Mouse (Mus musculus): ENCODE data around the gene Slain2.
"Not testable (repeated sequence)": the region's sequence is repeated elsewhere in the genome, so short reads cannot be mapped to it uniquely, and the experiment has no call there.

Gene Slain2

GRCm38 (mm10) chr5:72901866-72902265 lies 12.2 kb upstream of the Slain2 start:
- no peak for DNase-seq (ENCODE audit: low spot score)

DNA sequence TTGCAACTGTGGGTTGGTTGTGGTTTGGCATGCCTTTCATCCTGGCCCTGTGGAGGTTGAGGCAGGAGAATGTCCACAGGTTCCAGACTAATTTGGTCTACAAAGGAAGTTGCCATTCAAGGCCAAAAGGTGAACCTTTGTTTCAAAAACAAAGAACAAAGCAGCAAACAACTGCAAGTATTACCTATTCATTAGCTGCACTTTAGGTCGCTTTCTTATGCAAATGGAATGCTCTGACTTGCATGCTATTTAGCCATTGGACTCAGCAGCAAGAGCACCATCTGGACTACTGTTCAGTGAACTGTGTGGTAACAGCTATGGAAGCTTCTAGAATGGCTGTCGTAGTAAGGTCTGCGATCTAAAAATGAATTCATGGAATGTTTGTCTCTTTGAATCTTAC lies 11.8 kb upstream of the Slain2 start:
- no peak for DNase-seq (ENCODE audit: low spot score)

DNA sequence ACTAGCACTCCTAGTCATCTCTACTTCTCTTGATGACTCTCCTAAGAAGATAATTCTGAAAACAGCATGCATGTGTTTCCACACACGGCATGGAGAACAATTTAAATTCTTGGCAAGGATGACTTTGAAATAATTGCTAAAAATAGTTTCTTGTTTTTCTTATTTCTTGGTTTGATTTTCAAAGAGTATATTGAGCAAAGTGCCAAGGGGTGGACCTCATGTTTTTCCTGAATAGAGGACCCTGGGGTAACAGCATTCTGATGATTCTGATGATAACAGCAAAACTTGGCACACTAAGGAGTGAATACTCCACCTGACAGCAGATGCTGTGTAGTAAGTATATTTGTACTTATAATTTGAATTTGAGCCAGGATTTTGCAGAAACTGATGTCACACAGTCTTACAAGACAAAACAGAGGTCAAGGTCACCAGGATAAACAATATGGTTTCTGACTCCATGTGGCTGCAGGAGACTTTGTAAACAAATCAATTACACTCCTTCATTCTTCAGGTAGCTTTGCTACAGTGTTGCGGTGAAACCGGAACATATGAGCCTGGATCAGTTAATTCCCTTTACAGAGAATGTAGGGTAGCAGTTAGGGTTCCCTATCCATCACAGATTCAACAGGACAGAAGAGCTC lies 11.1 kb upstream of the Slain2 start:
- DNase-seq (ENCODE audit: low spot score), result no peak

- no peak for DNase-seq (ENCODE audit: low spot score)
Observed at GRCm38 (mm10) chr5:72904903-72905790, 9.0 kb upstream of the Slain2 start.

DNA sequence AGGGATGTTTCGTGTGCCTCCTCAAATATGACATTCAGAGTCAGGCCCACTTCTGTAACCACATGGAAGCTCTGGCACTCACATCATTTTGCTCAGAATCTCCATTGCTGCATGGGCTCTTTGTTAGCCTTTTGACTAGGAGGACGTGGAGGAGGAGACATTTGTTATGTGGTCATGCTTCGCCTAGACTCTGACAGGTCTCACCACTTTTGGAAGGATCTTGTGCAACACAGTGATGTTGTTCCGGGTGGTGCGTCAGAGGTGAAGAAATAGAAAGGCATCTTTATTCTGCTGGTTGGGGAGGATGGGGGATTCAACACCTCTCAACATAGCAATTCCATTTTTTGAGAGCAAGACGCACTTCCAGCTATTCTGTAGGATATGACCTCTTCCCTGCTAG lies 6.7 kb upstream of the Slain2 start:
- no peak for DNase-seq (ENCODE audit: low spot score)

DNA sequence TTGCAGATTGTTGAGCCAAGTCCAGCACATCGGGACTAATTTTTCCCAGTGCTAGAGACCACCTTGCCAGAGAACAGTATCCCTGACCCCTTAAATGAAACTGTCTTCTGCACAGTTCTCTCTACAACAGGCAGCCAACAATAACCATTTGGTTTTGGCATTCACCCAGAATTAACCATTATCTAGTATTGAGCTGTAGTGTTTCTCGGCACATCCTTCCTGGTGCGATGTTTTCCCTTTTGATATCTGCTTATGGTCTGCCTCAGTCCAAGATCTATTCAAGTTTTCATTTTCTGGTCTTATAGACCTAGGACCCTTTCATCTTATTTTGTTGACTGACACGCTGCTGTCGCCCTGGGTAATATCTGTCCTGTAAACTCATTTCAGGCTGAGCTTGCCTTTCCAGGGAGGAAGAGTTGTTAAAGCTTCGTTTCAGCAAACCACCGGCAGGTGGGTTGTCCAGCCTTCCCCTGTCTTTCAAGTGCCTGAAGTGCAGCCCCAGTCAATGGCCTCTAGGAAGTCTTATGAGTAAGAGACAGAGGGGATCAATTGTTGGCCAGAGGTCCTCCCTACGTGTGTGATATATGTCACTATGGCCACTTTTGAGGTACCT lies 5.7 kb upstream of the Slain2 start:
- DNase-seq (ENCODE audit: low spot score), result no peak

DNA sequence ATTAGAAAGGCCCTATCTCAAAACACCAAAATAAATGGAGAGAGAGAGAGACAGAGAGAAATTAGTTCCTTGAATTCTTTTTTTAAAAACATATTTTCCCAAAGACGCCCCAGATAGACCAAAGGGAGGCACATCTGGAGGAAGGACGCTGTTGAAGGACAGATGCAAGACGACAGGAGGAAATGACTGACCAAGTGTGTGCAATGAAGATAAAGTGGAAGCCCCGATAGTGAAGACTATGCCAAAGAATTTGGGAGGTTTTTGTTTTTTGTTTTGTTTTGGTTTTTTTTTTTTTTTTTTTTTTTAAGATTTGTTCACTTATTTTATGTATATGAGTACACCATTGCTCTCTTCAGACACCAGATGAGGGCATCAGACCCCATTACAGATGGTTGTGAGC lies 4.7 kb upstream of the Slain2 start:
- DNase-seq (ENCODE audit: low spot score), result no peak

DNA sequence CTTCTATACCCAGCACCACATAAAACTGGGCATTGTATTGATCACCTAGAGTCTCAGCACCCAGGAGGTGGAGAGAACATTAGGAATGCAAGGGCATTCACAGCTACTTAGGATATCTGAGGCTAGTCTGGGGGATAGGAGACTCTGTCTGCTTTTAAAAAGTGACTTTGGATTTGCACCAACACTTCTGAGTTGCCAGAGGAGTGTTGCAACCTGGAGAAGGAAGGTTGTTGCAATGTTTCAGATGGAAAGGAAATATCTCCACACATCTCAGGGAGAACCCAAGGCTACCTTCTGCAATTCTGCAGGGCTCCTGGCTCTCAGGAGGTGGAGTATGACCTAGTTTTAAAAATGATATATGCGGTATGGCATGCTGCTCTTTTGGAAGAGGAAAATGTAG lies 3.7 kb upstream of the Slain2 start:
- no peak for DNase-seq (ENCODE audit: low spot score)

- DNase-seq (ENCODE audit: low spot score), result no peak
Observed at GRCm38 (mm10) chr5:72911284-72911683, 2.8 kb upstream of the Slain2 start.

- DNase-seq (ENCODE audit: low spot score), result peak; percentile 51
Observed at GRCm38 (mm10) chr5:72914633-72915561, 793 bp downstream of the Slain2 start.

DNA sequence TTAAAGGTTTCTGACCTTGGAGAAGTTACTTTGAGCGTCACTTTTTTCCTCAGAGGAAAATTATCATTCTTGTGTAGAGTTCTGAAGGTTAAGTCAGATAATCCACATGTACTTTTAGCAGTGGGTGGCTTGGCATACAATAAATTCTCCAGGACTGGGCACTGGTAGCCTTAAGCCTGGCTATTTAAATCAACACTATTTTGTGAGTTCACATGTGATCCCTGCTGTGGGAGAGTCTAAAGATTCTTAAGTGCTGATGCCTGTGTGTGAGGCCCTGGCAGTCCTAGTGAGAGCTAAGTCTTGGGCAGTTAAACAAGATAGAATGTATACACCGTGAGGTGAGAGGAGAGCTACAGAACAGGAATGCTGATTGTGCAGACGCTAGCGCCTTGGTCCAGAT lies 1.9 kb downstream of the Slain2 start:
- no peak for DNase-seq (ENCODE audit: low spot score)

- no peak for DNase-seq (ENCODE audit: low spot score)
Observed at GRCm38 (mm10) chr5:72916851-72917250, 2.7 kb downstream of the Slain2 start.

- no peak for DNase-seq (ENCODE audit: low spot score)
Observed at GRCm38 (mm10) chr5:72920416-72920815, 6.3 kb downstream of the Slain2 start.

DNA sequence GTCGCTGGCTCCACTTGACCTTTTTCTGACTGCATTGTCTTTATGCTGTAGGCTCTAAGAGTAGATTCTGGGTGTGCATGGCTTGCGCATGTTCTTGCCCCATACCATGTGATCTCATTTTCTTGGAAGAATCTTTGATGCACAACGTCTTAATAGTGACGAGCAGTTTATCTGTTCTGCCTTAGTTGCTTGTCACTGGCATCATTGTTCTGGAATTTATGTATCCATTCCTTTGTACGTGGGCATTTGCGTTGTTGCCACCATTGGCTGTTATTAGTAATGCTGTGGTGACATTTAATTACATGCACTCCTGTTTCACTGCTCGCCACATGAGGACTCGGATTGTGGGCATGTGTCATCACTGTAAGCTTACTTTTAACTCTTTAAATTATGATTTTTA lies 7.1 kb downstream of the Slain2 start:
- DNase-seq (ENCODE audit: low spot score), result no peak

- DNase-seq (ENCODE audit: low spot score), result no peak
Observed at GRCm38 (mm10) chr5:72922796-72923195, 8.7 kb downstream of the Slain2 start.

DNA sequence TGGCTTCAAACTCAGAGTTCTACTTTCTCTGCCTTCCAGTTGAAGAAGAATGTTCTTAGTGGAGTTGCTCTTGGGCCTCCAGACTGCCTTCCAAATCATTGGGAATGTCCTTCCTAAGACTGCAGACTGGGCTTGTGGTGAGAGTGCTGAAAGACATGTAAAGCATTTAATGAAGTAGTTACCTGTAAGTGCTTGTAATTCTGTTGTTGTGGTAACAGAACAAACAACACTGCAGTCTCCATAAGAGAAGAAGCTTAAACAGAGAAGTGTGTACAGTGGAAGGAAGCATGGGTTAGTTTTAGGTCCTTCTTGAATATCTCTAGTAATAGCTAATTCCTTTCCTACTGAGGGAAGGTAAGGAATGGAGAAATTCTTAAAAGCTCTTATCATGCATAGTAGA lies 13.0 kb downstream of the Slain2 start:
- no peak for DNase-seq (ENCODE audit: low spot score)

GRCm38 (mm10) chr5:72933026-72933675 lies 19.0 kb downstream of the Slain2 start:
- DNase-seq (ENCODE audit: low spot score), result no peak

GRCm38 (mm10) chr5:72938421-72938820 lies 24.3 kb downstream of the Slain2 start:
- not testable (repeated sequence) for DNase-seq (ENCODE audit: low spot score)

DNA sequence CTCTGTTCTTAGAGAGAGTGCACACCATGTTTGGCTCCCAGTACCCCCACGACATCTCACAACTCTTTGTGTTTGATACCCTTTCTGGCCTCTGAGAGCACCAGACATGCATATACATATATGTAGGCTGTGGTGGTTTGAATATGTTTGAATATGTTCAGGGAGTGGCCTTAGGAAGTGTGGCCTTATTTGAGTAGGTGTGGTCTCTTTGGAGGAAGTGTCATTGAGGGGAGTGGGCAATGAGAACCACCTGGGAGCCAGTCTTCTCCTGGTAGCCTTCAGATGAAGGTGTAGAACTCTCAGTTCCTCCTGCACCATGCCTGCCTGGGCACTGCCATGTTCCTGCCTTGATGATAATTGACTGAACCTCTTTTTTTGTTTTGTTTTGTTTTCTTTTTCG lies 25.2 kb downstream of the Slain2 start:
- DNase-seq (ENCODE audit: low spot score), result no peak

GRCm38 (mm10) chr5:72940906-72941432 lies 26.9 kb downstream of the Slain2 start:
- DNase-seq (ENCODE audit: low spot score), result no peak

DNA sequence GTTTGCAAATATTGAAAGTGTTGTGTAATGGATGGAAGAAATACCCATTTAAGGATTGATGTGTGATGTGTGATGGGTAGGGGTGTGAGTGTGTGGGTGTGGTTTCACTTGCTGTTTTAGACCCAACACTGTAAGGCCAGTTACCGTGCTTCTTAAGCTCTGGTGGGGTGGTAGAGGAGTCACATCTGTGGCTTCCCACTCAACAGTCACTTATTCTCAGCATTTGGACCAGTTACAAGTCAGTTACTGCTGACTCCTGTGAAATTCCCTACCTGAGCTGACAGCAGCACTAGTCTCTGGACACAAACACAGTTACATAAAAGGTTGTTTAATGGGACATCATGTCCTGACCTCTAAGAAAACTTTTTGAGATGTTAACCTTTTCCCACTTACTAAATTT lies 34.0 kb downstream of the Slain2 start:
- no peak for DNase-seq (ENCODE audit: low spot score)
